Mouse (Mus musculus) liver, embryonic 11.5 days (tissue): ENCODE data around the gene Trim44. TPM values are rescaled to one million over a fixed set of nuclear protein-coding genes. Genes with fewer than 3 reads are reported as not detected.
A peak's percentile ranks its signal among the peaks of the same experiment; 100 is the strongest.

Source experiments
- ATAC-seq: fragments of 200-750 bp; cut with Nextera tagmentation; replicated peaks from 2 replicates; pipeline ENCODE4 v1.8.0; 2017; ENCODE audit warnings: moderate number of reproducible peaks, mild to moderate bottlenecking, moderate TSS enrichment, moderate library complexity; ENCODE audit not compliant: low FRiP score
- DNase-seq: peaks from one replicate; pipeline ENCODE4 v3.0.0-alpha.2; 2017; ENCODE audit warnings: low spot score
- H3K27ac ChIP-seq: fragments of 300-500 bp; sonication (generic); 2 replicates; pipeline ENCODE4 v1.5.1; 2014; ENCODE audit warnings: mild to moderate bottlenecking, low read depth, low read length, control low read depth
- H3K27me3 ChIP-seq: fragments of 300-500 bp; sonication (generic); replicated peaks from 2 replicates; pipeline ENCODE4 v1.6.1; 2014; ENCODE audit warnings: low read length, mixed read lengths; ENCODE audit not compliant: control insufficient read depth, insufficient read depth
- H3K36me3 ChIP-seq: fragments of 300-500 bp; sonication (generic); 2 replicates; pipeline ENCODE4 v1.6.1; 2014; ENCODE audit warnings: mild to moderate bottlenecking, low read length, moderate library complexity, mixed read lengths; ENCODE audit not compliant: control insufficient read depth, insufficient read depth
- H3K4me1 ChIP-seq: fragments of 300-500 bp; sonication (generic); replicated peaks from 2 replicates; pipeline ENCODE4 v1.6.1; 2014; ENCODE audit warnings: low read length, mixed read lengths; ENCODE audit not compliant: control insufficient read depth, insufficient read depth
- H3K4me2 ChIP-seq: fragments of 300-500 bp; sonication (generic); 2 replicates; pipeline ENCODE4 v1.6.1; 2014; ENCODE audit warnings: mild to moderate bottlenecking, control low read depth, moderate library complexity
- H3K4me3 ChIP-seq: fragments of 300-500 bp; sonication (generic); 2 replicates; pipeline ENCODE4 v1.5.1; 2014; ENCODE audit warnings: low read depth, low read length, control low read depth
- H3K9ac ChIP-seq: fragments of 300-500 bp; sonication (generic); 2 replicates; pipeline ENCODE4 v1.6.1; 2014; ENCODE audit warnings: low read depth, low read length, control low read depth
- H3K9me3 ChIP-seq: fragments of 300-500 bp; sonication (generic); 2 replicates; pipeline ENCODE4 v1.6.1; 2016; ENCODE audit warnings: low read length, inconsistent platforms, mixed read lengths; ENCODE audit not compliant: control insufficient read depth
- WGBS: fragments of 180-500 bp; shearing (Covaris S2); extraction: QIAGEN DNeasy Blood & Tissue Kit; methylation state at CpG from one replicate; pipeline ENCODE4 v1.1.7; 2014; 5-methylcytosine and 5-hydroxymethylcytosine counted together
- polyA plus RNA-seq: library from polyadenylated mRNA; unstranded; fragments of >200 nt; fragmentation: Nextera tagmentation; extraction: Ambion mirVana; gene quantifications from 2 replicates; pipeline ENCODE4 v1.2.1, GENCODE M21; 2014

The Trim44 gene
- polyA plus RNA-seq, 1 experiment from 2014 or later = 23.1 TPM

GRCm38 (mm10) chr2:102399864-102400604, 7.6 kb downstream of the Trim44 start:
- H3K27ac ChIP-seq = peak overlapping the region; percentile 93
- peak overlapping the region; percentile 87 for H3K4me2 ChIP-seq
- 35% methylated on average over 48 of the region's 48 CpGs for WGBS
- H3K27me3 ChIP-seq = no peaks in the 10 kb centered on the region
- 0 out of 2 replicates have a peak, but pooled peaks cover 3% of the 10 kb centered on the region for H3K36me3 ChIP-seq
- H3K4me1 ChIP-seq = peaks cover 15% of the 10 kb centered on the region
- H3K4me3 ChIP-seq = peak overlapping the region; percentile 72
- no peaks in the 10 kb centered on the region for H3K9me3 ChIP-seq
- DNase-seq = no peak
- peak overlapping the region; percentile 88 for H3K9ac ChIP-seq
- ATAC-seq = no peak; the same call in 1 of the 2 replicates

- Histone ChIP-seq H3K9me3 (no peaks in the 10 kb centered on the region), H3K27ac (no peak overlapping the region), H3K4me1 (peaks cover 15% of the 10 kb centered on the region), H3K4me2 (no peak overlapping the region), H3K4me3 (no peak overlapping the region), H3K27me3 (no peaks in the 10 kb centered on the region), H3K36me3 (0 out of 2 replicates have a peak, but pooled peaks cover 3% of the 10 kb centered on the region), H3K9ac (no peak overlapping the region)
- 39% methylated on average over 1 of the region's 1 CpGs for WGBS
- DNase-seq = no peak
- ATAC-seq = no peak
Observed at GRCm38 (mm10) chr2:102396493-102396892, 11.1 kb downstream of the Trim44 start.

- H3K9ac ChIP-seq = no peak overlapping the region
- WGBS = 70% methylated on average over 1 of the region's 1 CpGs
- no peak for ATAC-seq
- H3K27me3 ChIP-seq = no peaks in the 10 kb centered on the region
- no peak overlapping the region for H3K27ac ChIP-seq
- H3K4me2 ChIP-seq = no peak overlapping the region
- no peaks in the 10 kb centered on the region for H3K36me3 ChIP-seq
- H3K4me1 ChIP-seq = no peaks in the 10 kb centered on the region; the same call in 1 of the 2 replicates
- H3K9me3 ChIP-seq = no peaks in the 10 kb centered on the region
- DNase-seq = no peak
- no peak overlapping the region for H3K4me3 ChIP-seq
Observed at GRCm38 (mm10) chr2:102393457-102393856, 14.2 kb downstream of the Trim44 start.

GRCm38 (mm10) chr2:102385328-102385902, 22.2 kb downstream of the Trim44 start:
- H3K4me3 ChIP-seq = no peak overlapping the region

GRCm38 (mm10) chr2:102384496-102384895, 23.1 kb downstream of the Trim44 start:
- Histone ChIP-seq H3K27ac (no peak overlapping the region), H3K4me1 (0 out of 2 replicates have a peak, but pooled peaks cover 5% of the 10 kb centered on the region)

More at GRCm38 (mm10) chr2:102385328-102385902, 22.2 kb downstream of the Trim44 start:
- Histone ChIP-seq H3K36me3 (no peaks in the 10 kb centered on the region; the same call in 1 of the 2 replicates), H3K27ac (no peak overlapping the region), H3K9me3 (no peaks in the 10 kb centered on the region), H3K4me1 (0 out of 2 replicates have a peak, but pooled peaks cover 5% of the 10 kb centered on the region), H3K9ac (no peak overlapping the region), H3K27me3 (no peaks in the 10 kb centered on the region), H3K4me2 (no peak overlapping the region)
- ATAC-seq (no peak), DNase-seq (no peak)

GRCm38 (mm10) chr2:102384057-102384456, 23.6 kb downstream of the Trim44 start:
- Histone ChIP-seq H3K4me2 (no peak overlapping the region), H3K9ac (no peak overlapping the region), H3K36me3 (no peaks in the 10 kb centered on the region; the same call in 1 of the 2 replicates), H3K4me3 (no peak overlapping the region), H3K27ac (no peak overlapping the region), H3K9me3 (no peaks in the 10 kb centered on the region), H3K27me3 (no peaks in the 10 kb centered on the region), H3K4me1 (0 out of 2 replicates have a peak, but pooled peaks cover 5% of the 10 kb centered on the region)
- WGBS = 55% methylated on average over 2 of the region's 2 CpGs
- no peak for ATAC-seq
- no peak for DNase-seq

More at GRCm38 (mm10) chr2:102384496-102384895, 23.1 kb downstream of the Trim44 start:
- Histone ChIP-seq H3K9ac (no peak overlapping the region), H3K27me3 (no peaks in the 10 kb centered on the region), H3K36me3 (no peaks in the 10 kb centered on the region; the same call in 1 of the 2 replicates), H3K4me2 (no peak overlapping the region), H3K4me3 (no peak overlapping the region), H3K9me3 (no peaks in the 10 kb centered on the region)
- 88% methylated on average over 1 of the region's 1 CpGs for WGBS
- no peak for ATAC-seq
- DNase-seq = no peak

GRCm38 (mm10) chr2:102383069-102383834, 24.4 kb downstream of the Trim44 start:
- Histone ChIP-seq H3K36me3 (no peaks in the 10 kb centered on the region; the same call in 1 of the 2 replicates), H3K9ac (no peak overlapping the region), H3K4me2 (no peak overlapping the region), H3K4me1 (0 out of 2 replicates have a peak, but pooled peaks cover 5% of the 10 kb centered on the region), H3K27ac (no peak overlapping the region), H3K27me3 (no peaks in the 10 kb centered on the region), H3K4me3 (no peak overlapping the region), H3K9me3 (no peaks in the 10 kb centered on the region)
- no peak for ATAC-seq
- WGBS = 75% methylated on average over 3 of the region's 3 CpGs
- DNase-seq = no peak

- ATAC-seq = no peak
- no peak overlapping the region for H3K4me2 ChIP-seq
- no peak overlapping the region for H3K9ac ChIP-seq
- WGBS = 53% methylated on average over 3 of the region's 3 CpGs
- no peaks in the 10 kb centered on the region; the same call in 1 of the 2 replicates for H3K36me3 ChIP-seq
- no peak overlapping the region for H3K27ac ChIP-seq
- H3K4me1 ChIP-seq = 0 out of 2 replicates have a peak, but pooled peaks cover 5% of the 10 kb centered on the region
- no peaks in the 10 kb centered on the region for H3K27me3 ChIP-seq
- no peak overlapping the region for H3K4me3 ChIP-seq
- no peaks in the 10 kb centered on the region for H3K9me3 ChIP-seq
- no peak for DNase-seq
Observed at GRCm38 (mm10) chr2:102382519-102382918, 25.1 kb downstream of the Trim44 start.
